ENCODE assay signal across 16 mouse cellular contexts in genomic region chr13:29979140-29979564, GRCm38 (mm10). TPM values are rescaled to one million over a fixed set of nuclear protein-coding genes. Genes with fewer than 3 reads are reported as not detected.
A peak's percentile ranks its signal among the peaks of the same experiment; 100 is the strongest.
DNase-seq lines count a peak whose midpoint lies in the region; ATAC-seq and TF ChIP-seq lines count a peak whose summit lies in the region.
"Had no signal": no experiment of that assay in that cellular context is flagged by ENCODE, and none has a peak within 500 bp of the region (broad histone marks: within the 10 kb centered on the region; RNA-seq: fewer than 3 reads in every experiment).

No protein-coding gene starts in this region.

- TF ChIP-seq CTCF in MEL (IDR thresholded peaks at IDR 0.05 in 2 of 3, conservative IDR thresholded peaks at IDR 0.05 in 1 of 3; ENCODE audit: control insufficient read depth in 1 of 3, insufficient read depth in 1 of 3, low read depth in 2 of 3, low read length in 3 of 3, poor library complexity in 1 of 3, severe bottlenecking in 1 of 3), result no peak

- 51% methylated on average over 7 of the region's 7 CpGs for WGBS in heart, embryonic 15.5 days
- WGBS in liver, embryonic 12.5 days (ENCODE audit: insufficient replicate concordance), result 22% methylated on average over 7 of the region's 7 CpGs
- 80% methylated on average over 7 of the region's 7 CpGs for WGBS in hindbrain, embryonic 11.5 days
- 85% methylated on average over 7 of the region's 7 CpGs for WGBS in neural tube, embryonic 15.5 days

- peaks cover 57% of the 10 kb centered on the region for H3K4me1 ChIP-seq in heart, embryonic 15.5 days (replicated peaks)
- peaks cover 20 to 27% of the 10 kb centered on the region in 2 experiments; a peak in 3 of 4 replicates for H3K4me1 ChIP-seq in MEL (ENCODE audit: control insufficient read depth in 1 of 2, insufficient read depth in 2 of 2, low read length in 2 of 2)
- H3K4me1 ChIP-seq in liver, embryonic 12.5 days, result peaks cover 73% of the 10 kb centered on the region
- H3K4me1 ChIP-seq in hindbrain, embryonic 11.5 days (replicated peaks; ENCODE audit: control insufficient read depth, insufficient read depth, low read length), result peaks cover 3% of the 10 kb centered on the region; the same call in 1 of the 2 replicates
- H3K4me1 ChIP-seq in neural tube, embryonic 15.5 days, result peaks cover 10% of the 10 kb centered on the region

- H3K79me2 ChIP-seq in MEL (ENCODE audit: control insufficient read depth, insufficient read depth, low read length, poor library complexity), result peaks cover 93% of the 10 kb centered on the region

- H3K4me2 ChIP-seq in heart, embryonic 15.5 days, result no peak overlapping the region
- peak overlapping the region; percentile 9 for H3K4me2 ChIP-seq in liver, embryonic 12.5 days
- no peak overlapping the region for H3K4me2 ChIP-seq in hindbrain, embryonic 11.5 days (replicated peaks; ENCODE audit: low read depth, low read length)
- H3K4me2 ChIP-seq in neural tube, embryonic 15.5 days, result no peak overlapping the region
- H3K4me2 ChIP-seq: lung, embryonic 15.5 days; midbrain, embryonic 11.5 days had no signal

- H3K9me3 ChIP-seq in heart, embryonic 15.5 days (replicated peaks), result no peaks in the 10 kb centered on the region
- H3K9me3 ChIP-seq in MEL (replicated peaks; ENCODE audit: insufficient read depth, low read length), result no peaks in the 10 kb centered on the region
- H3K9me3 ChIP-seq in liver, embryonic 12.5 days (replicated peaks), result no peaks in the 10 kb centered on the region
- H3K9me3 ChIP-seq in hindbrain, embryonic 11.5 days (ENCODE audit: control insufficient read depth, low read length), result no peaks in the 10 kb centered on the region
- no peaks in the 10 kb centered on the region for H3K9me3 ChIP-seq in neural tube, embryonic 15.5 days (replicated peaks)
- H3K9me3 ChIP-seq: lung, embryonic 15.5 days had no signal

- no peak overlapping the region for H3K4me3 ChIP-seq in heart, embryonic 15.5 days
- no peak overlapping the region for H3K4me3 ChIP-seq in MEL (ENCODE audit: control insufficient read depth in 1 of 2, insufficient read depth in 1 of 2, low read depth in 2 of 2, low read length in 2 of 2)
- H3K4me3 ChIP-seq in liver, embryonic 12.5 days, result no peak overlapping the region
- no peak overlapping the region for H3K4me3 ChIP-seq in hindbrain, embryonic 11.5 days (ENCODE audit: low read depth, low read length)
- no peak overlapping the region for H3K4me3 ChIP-seq in neural tube, embryonic 15.5 days (replicated peaks)
- H3K4me3 ChIP-seq: lung, embryonic 15.5 days had no signal

- no peak for TF ChIP-seq POLR2A in MEL (IDR thresholded peaks at IDR 0.05; ENCODE audit: control insufficient read depth in 1 of 2, insufficient read depth in 1 of 2, low read depth in 1 of 2, low read length in 2 of 2, poor library complexity in 1 of 2)

- intact Hi-C loops in heart, postnatal 10 days (cut with DNase I), result loop anchor here (2.0 kb wide), 1 partner anchor 66 kb away; no protein-coding TSS in a partner anchor

- TF ChIP-seq EP300 in MEL (IDR thresholded peaks at IDR 0.05; ENCODE audit: low read depth in 1 of 2, low read length in 2 of 2), result peak; percentile 45 to 52; a peak in 3 of 4 replicates

- no peak for DNase-seq in heart, postnatal 10 days
- peak; percentile 62 for DNase-seq in MEL (ENCODE audit: low read depth, low spot score)
- DNase-seq in natural killer cell, adult 2 months (ENCODE audit: low spot score in 2 of 2), result peak; percentile 38 to 46
- no peak for DNase-seq in hindbrain, embryonic 11.5 days (ENCODE audit: low spot score)
- DNase-seq: adrenal gland, postnatal 10 days; embryo, embryonic 11 days; left cerebral cortex, postnatal 4 days; retina, postnatal 1 day; thymus, postnatal 25 days had no signal

- no peaks in the 10 kb centered on the region for H3K36me3 ChIP-seq in heart, embryonic 15.5 days
- peaks cover 2 to 29% of the 10 kb centered on the region in 2 experiments for H3K36me3 ChIP-seq in MEL (ENCODE audit: control insufficient read depth in 1 of 2, insufficient read depth in 2 of 2, low read length in 2 of 2)
- peaks cover 63% of the 10 kb centered on the region for H3K36me3 ChIP-seq in liver, embryonic 12.5 days
- H3K36me3 ChIP-seq in hindbrain, embryonic 11.5 days (ENCODE audit: control insufficient read depth, insufficient read depth, low read length), result no peaks in the 10 kb centered on the region
- H3K36me3 ChIP-seq in neural tube, embryonic 15.5 days, result 0 out of 2 replicates have a peak, but pooled peaks cover 3% of the 10 kb centered on the region

- H3K27ac ChIP-seq in heart, embryonic 15.5 days, result 0 out of 2 replicates have a peak overlapping the region, but pooled peaks have one; percentile 0
- H3K27ac ChIP-seq in MEL (ENCODE audit: control insufficient read depth, low read depth, low read length), result no peak overlapping the region
- H3K27ac ChIP-seq in liver, embryonic 12.5 days, result peak overlapping the region; percentile 52; the same call in 1 of the 2 replicates
- H3K27ac ChIP-seq in hindbrain, embryonic 11.5 days (ENCODE audit: low read depth, low read length), result no peak overlapping the region
- H3K27ac ChIP-seq in neural tube, embryonic 15.5 days (replicated peaks), result no peak overlapping the region
- H3K27ac ChIP-seq: kidney, postnatal 0 days; lung, embryonic 15.5 days had no signal

- H3K27me3 ChIP-seq in heart, embryonic 15.5 days, result no peaks in the 10 kb centered on the region
- no peaks in the 10 kb centered on the region for H3K27me3 ChIP-seq in MEL (ENCODE audit: control insufficient read depth in 1 of 2, insufficient read depth in 2 of 2, low read length in 2 of 2)
- no peaks in the 10 kb centered on the region for H3K27me3 ChIP-seq in liver, embryonic 12.5 days (replicated peaks)
- H3K27me3 ChIP-seq in hindbrain, embryonic 11.5 days (ENCODE audit: control insufficient read depth, insufficient read depth, low read length), result no peaks in the 10 kb centered on the region
- no peaks in the 10 kb centered on the region for H3K27me3 ChIP-seq in neural tube, embryonic 15.5 days (replicated peaks)
- H3K27me3 ChIP-seq: lung, embryonic 15.5 days had no signal

- H3K9ac ChIP-seq in heart, embryonic 15.5 days, result no peak overlapping the region
- H3K9ac ChIP-seq in MEL (ENCODE audit: control insufficient read depth, low read depth, low read length, poor library complexity, severe bottlenecking), result no peak overlapping the region
- no peak overlapping the region for H3K9ac ChIP-seq in liver, embryonic 12.5 days
- no peak overlapping the region for H3K9ac ChIP-seq in hindbrain, embryonic 11.5 days (ENCODE audit: low read depth, low read length)
- no peak overlapping the region for H3K9ac ChIP-seq in neural tube, embryonic 15.5 days (replicated peaks)
- H3K9ac ChIP-seq: lung, embryonic 15.5 days had no signal

- TF ChIP-seq RAD21 in MEL (IDR thresholded peaks at IDR 0.05; ENCODE audit: low read depth, low read length), result no peak

- no peak for ATAC-seq in heart, embryonic 15.5 days (replicated peaks; ENCODE audit: insufficient number of reproducible peaks, insufficient read depth, low FRiP score, low read depth)
- ATAC-seq in liver, embryonic 12.5 days, result no peak
- no peak for ATAC-seq in hindbrain, embryonic 11.5 days (ENCODE audit: low FRiP score)
- ATAC-seq in neural tube, embryonic 15.5 days (ENCODE audit: low FRiP score), result no peak
- ATAC-seq: hindbrain, embryonic 16.5 days had no signal

TF ChIP-seq in MEL, 35 proteins besides CTCF, POLR2A, EP300 and RAD21:
- TF ChIP-seq MAFK (IDR thresholded peaks at IDR 0.05; ENCODE audit: borderline replicate concordance, low read depth, low read length) (no peak), GATA1 (IDR thresholded peaks at IDR 0.05; ENCODE audit: low read depth, low read length) (peak; percentile 48; the same call in 1 of the 2 replicates), MAX (IDR thresholded peaks at IDR 0.05; ENCODE audit: low read length) (no peak), BHLHE40 (IDR thresholded peaks at IDR 0.05; ENCODE audit: borderline replicate concordance, low read depth, low read length) (no peak), ETS1 (IDR thresholded peaks at IDR 0.05; ENCODE audit: low read depth, low read length) (peak; percentile 25; the same call in 1 of the 2 replicates), MAZ (IDR thresholded peaks at IDR 0.05; ENCODE audit: low read depth, low read length) (no peak), TAL1 (IDR thresholded peaks at IDR 0.05; ENCODE audit: low read length) (peak; percentile 59), SIN3A (IDR thresholded peaks at IDR 0.05; ENCODE audit: low read length) (peak; percentile 37; the same call in 1 of the 2 replicates), ELF1 (IDR thresholded peaks at IDR 0.05; ENCODE audit: low read depth, low read length) (peak; percentile 11; the same call in 1 of the 2 replicates), GABPA (IDR thresholded peaks at IDR 0.05; ENCODE audit: low read depth, low read length) (no peak), E2F4 (IDR thresholded peaks at IDR 0.05; ENCODE audit: borderline replicate concordance, low read depth, low read length) (no peak), MYB (IDR thresholded peaks at IDR 0.05; ENCODE audit: low read depth, low read length) (no peak), JUND (IDR thresholded peaks at IDR 0.05; ENCODE audit: low read depth, low read length) (no peak), MYC (IDR thresholded peaks at IDR 0.05; ENCODE audit: low read depth, low read length) (no peak)

RNA-seq across cellular contexts. Expression of gene E2f3, which starts 6.7 kb away (rescaled TPM):
- 6.9 and 8.0 TPM in 2 replicates for polyA plus RNA-seq in heart, embryonic 15.5 days (2015; fragmentation: Nextera tagmentation; extraction: Ambion mirVana)
- total RNA-seq in heart, postnatal 10 days (2021), result 10 to 100 TPM; 12.0 to 13.4 TPM
- total RNA-seq in MEL (2012; rRNA removed), result 12.4 and 12.8 TPM in 2 replicates
- 10 to 100 TPM in 1 of 2 experiments, not detected in 1; 20.0 TPM for polyA plus RNA-seq in MEL (2012; ENCODE audit: insufficient read depth in 1 of 2, insufficient read length in 2 of 2, low read depth in 1 of 2, low replicate concordance in 2 of 2, missing spikeins in 1 of 2)
- 8.6 and 9.7 TPM in 2 replicates for polyA plus RNA-seq in liver, embryonic 12.5 days (2016; fragmentation: Nextera tagmentation; extraction: Ambion mirVana)
- 13.0 and 13.3 TPM in 2 replicates for polyA plus RNA-seq in hindbrain, embryonic 11.5 days (2014; fragmentation: Nextera tagmentation; extraction: Ambion mirVana)
- 4.3 and 5.6 TPM in 2 replicates for polyA plus RNA-seq in neural tube, embryonic 15.5 days (2015; fragmentation: Nextera tagmentation; extraction: Ambion mirVana)

Comparison
In these comparisons a context has a peak if more than half of its experiments do, and no peak if none do; other contexts are left out.
1. H3K27ac ChIP-seq: peak in heart, embryonic 15.5 days (single experiment) and liver, embryonic 12.5 days (single experiment); none in MEL (single experiment), hindbrain, embryonic 11.5 days (single experiment) and neural tube, embryonic 15.5 days (single experiment).
2. DNase-seq: peak in MEL (single experiment) and natural killer cell, adult 2 months (2 of 2); none in heart, postnatal 10 days (0 of 2) and hindbrain, embryonic 11.5 days (single experiment).